Mouse (Mus musculus): ENCODE results near the gene Amacr. TPM values are rescaled to one million over a fixed set of nuclear protein-coding genes. Genes with fewer than 3 reads are reported as not detected.
"Not testable (repeated sequence)": the region's sequence is repeated elsewhere in the genome, so short reads cannot be mapped to it uniquely, and the experiment has no call there.

Gene Amacr
- total RNA-seq, 2 experiments from 2014 or later, result 14.4 to 20.0 TPM

DNA sequence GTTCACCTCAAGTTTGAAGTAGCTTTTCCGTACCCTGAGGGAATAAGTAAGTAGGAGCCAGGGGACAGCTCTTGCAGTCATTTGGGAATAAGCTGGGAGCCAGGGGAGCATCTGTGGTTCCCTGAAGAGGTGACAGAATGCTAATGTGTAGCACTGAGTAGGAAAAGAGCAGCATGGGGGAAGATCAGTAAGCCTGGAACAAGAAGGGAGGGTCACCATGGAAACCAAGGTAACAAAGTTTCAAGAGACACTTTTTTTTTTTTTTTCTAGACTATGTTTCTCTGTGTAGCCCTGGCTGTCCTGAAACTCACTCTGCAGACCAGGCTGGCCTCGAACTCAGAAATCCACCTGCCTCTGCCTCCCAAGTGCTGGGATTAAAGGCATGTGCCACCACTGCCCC, 4.9 kb downstream of the Amacr start:
- not testable (repeated sequence) for DNase-seq

DNA sequence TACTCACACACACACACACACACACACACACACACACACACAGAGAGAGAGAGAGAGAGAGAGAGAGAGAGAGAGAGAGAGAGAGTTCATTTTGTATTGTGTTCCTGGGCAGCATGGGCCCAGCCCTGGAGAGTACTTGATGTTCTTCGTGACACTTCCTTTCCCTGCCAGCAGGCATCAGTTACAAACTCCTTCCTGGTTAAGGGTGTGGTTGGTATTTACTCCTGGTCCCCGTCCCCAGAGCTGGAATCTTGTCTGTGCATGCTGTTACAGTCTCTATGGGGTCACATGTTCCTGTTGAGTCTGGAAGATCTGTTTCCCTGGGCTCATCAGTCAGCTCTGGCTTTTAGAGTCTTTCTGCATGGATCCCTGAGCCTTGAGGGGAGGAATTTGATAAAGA, 8.9 kb downstream of the Amacr start:
- no peak for DNase-seq

DNA sequence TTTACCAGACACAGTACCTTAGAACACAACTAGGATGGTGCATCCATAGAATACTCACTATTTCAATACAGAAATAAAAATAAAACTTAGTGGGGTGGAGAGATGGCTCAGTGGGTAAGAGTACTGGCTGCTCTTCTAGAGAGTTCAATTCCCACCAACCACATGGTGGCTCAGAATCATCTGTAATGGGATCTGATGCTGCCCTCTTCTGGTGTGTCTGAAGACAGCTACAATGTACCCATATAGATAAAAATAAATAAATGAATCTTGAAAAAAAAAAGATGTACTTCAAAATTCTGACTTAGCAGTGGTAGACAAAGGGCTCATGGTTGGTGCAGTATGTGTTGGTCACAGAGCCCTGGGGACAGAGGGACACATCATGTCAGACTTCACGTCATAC, 10.0 kb downstream of the Amacr start:
- no peak for DNase-seq

DNA sequence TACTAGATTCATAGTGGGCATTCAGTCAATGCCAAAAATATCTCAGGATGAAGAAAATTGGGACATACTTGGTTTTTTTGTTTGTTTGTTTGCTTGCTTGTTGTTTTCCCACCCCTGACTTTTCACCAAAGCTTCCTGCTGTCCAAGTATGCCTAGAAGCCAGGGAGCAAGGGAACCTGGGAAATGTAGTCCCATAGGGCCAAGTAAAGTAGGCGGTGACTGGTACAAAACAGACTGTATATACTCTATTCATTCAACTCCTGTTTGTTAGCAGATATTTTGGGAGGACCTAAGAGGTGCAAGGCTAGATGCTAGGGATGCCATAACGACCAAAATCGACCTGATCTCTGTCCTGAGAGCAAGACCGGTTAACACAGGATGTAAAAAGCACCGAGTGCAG, 18.3 kb downstream of the Amacr start:
- DNase-seq, result no peak

DNA sequence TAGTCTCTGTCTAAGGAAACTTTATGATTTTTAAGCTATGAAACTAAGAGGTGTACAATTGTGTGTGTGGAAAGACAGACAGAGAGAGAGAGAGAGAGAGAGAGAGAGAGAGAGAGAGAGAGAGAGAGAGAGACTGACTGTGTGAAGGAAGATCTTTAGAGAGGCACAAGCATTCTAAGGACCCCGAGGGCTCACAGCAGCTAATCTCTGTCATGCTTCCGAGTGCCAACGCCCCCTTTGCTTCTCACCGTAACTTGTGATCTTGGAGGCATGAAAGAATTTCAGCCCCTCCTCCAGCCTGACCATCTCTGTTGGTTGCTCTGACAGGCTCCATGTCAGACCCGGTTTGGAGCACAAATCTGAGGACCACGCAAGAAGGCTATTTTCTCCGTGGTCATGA, 18.9 kb downstream of the Amacr start, which contains the start of gene Slc45a2:
Gene Slc45a2, plus strand, starts transcription at position 301 of the 400 bp plus-strand sequence.
- DNase-seq, result no peak

DNA sequence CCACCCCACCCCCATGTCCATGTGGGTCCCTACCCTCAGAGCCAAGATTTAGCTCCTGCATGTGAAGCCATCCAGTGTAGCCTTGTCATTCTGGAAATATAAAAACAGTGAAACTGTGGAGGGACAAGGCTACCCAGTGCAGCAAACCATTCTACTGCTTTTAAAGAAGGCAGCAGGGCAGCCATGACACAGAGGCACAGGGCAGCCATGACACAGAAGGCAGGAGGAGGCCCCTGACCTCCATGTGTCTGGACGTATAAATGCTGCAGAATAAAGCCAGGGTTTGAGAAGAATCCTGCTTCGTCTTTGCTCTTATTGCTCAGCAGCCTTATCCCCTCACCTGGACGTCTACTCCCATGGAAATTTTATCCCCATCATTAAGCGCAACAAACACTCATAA, 22.2 kb downstream of the Amacr start:
- DNase-seq, result no peak

DNA sequence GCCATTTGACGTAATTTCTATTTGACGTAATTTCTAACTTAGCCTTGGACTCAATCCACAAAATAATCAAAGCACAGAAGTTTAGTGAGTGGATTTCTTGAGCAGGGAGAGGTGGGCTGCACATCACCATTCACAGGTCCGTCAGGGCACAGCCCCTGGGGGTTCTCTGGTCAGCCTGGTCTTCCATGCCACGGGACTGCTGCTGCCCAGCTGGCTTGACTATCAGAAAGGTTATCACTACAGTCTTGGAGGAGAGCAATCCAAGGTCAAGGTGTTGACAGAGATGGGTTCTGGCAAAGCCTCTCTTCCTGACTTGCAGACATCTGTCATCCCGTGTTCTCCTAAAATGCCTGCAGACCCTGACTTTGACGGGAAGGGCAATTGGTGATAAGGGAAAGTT, 23.1 kb downstream of the Amacr start:
- no peak for DNase-seq

DNA sequence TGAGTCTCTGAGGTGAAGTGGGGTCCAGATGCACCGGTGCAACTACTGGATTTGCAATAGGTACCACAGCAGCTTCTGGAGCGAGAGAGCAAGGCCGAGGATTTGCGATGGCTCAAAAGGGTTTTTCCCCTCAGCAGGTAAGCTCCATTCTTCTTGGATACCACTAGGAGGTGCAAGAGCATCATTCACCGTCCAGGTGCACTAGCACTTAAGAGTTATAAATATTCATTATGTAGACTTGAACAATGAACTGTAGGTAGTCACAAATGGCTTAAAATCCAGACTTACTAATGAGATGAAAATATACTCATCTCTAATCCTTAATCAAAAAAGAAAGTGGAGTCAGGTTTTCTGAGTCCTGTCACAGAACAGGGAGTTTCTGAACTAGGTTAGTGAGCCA, 27.2 kb downstream of the Amacr start:
- no peak for DNase-seq

DNA sequence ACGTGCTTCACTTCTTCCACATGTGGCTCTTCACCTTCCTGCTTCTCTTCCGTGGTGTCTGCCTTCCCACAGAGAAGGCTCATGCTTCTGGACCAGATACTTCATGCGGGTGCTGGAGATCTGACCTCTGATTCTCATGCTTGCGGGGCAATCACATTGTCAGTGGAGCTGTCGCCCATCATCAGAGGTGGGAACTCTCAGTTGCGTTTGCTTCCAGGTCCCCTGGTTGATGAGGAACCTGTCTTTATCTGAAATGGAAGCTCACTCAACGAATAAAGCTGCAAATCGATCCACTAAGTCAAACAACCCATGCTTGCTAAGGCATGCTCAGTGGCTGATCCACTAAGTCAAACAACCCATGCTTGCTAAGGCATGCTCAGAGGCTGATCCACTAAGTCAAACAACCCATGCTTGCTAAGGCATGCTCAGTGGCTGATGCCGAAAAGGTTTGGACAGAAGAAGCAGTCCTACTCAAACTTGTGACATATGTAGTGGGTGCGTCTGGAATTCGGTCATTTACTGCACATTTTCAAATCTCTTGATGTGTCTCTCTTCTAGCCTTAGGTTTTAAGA, 29.5 kb downstream of the Amacr start:
- no peak for DNase-seq

DNA sequence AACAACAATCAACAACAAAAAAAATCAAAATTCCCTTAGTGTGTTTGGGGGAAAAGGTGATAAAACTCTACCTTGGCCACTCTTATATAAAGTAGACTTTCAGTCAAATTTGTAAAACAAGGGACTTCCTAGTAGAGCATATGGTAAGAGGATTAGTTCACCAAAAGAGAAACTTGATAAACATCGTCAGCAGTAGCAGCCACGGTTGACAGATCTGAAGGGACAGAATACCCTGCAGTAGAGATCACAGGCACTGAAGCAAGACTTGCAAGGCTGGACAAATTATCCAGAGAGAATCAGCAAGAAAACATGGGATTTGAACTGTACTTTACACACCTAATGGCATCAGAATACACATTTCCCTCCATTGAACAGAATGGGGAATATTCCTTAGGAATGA, 33.4 kb downstream of the Amacr start:
- no peak for DNase-seq

DNA sequence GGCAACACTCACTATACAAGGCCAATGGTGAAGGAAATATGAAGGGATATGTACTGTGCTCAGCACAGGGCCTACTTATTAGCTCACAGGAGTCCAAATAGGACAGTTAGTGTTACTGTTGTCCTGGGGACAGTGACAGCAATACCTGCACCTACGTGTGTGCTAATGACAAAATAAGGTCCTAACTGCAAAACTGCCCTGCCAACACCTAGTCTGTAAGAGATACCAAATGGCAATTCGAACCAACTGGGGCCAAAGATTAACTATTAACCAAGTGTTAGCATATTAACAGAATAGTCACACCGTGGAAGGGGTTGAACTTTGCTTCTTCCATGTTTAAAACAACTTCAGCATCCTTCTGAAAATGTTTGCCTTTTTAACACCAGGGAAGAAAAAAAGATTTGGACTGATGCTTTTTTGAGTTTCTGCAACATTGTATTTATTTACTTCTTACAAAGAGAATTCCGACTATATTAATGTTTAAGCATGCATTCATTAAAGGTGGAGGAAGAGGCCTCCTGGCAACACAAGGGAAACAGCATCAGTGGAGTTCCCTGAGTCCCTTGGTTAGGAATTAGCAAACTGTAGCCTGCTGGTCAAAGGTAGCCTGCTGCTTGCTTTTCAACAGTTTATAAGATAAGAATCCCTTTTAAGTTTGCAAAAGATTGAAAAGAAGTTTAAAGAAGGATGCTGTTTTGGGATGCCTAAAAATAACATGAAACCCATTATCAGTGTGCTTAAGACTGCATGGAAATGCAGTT, 45.4 kb downstream of the Amacr start:
- no peak for DNase-seq

DNA sequence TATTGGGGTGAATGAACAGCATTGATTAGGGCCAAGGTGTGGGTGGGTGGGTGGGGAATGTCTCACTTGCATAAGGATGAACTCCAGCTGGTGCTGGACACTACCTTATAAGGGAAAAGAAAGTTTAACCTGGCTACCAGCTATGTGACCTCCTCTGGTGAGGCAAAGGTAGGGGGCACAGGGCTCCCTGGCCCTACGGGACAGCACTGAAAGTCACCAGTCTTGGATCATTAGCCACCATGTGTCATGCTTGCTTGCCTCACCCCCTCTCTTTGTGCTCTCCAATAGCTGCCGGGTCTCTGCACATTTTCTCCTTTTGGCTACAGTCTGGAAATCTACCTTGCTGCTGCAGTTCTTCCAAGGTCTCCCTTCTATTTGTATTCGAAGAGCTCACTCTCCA, 48.6 kb downstream of the Amacr start:
- DNase-seq, result no peak

DNA sequence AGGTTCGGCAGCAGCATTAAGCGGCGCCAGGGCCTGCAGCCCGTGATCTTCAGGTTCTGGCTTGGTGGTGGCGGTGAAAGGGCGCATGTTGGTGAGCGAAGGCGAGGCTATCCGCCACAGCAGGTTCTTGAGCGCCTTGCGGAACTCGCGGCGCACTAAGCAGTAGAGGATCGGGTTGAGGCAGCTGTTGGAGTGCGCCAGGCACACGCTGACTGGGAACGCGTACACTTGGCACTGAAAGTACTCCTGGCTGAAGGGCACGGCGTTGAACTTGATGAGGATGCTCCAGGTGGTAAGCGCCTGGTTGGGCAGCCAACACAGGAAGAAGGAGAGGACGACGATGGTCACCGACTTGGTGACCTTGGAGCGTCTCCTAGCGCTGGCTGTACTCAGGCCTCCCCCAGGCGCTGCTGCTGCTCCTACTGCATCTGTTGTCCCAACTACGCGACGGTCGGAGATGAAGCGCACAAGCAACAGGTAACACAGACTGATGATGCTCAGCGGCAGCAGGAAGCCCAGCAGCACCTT, 54.5 kb downstream of the Amacr start:
- no peak for DNase-seq

DNA sequence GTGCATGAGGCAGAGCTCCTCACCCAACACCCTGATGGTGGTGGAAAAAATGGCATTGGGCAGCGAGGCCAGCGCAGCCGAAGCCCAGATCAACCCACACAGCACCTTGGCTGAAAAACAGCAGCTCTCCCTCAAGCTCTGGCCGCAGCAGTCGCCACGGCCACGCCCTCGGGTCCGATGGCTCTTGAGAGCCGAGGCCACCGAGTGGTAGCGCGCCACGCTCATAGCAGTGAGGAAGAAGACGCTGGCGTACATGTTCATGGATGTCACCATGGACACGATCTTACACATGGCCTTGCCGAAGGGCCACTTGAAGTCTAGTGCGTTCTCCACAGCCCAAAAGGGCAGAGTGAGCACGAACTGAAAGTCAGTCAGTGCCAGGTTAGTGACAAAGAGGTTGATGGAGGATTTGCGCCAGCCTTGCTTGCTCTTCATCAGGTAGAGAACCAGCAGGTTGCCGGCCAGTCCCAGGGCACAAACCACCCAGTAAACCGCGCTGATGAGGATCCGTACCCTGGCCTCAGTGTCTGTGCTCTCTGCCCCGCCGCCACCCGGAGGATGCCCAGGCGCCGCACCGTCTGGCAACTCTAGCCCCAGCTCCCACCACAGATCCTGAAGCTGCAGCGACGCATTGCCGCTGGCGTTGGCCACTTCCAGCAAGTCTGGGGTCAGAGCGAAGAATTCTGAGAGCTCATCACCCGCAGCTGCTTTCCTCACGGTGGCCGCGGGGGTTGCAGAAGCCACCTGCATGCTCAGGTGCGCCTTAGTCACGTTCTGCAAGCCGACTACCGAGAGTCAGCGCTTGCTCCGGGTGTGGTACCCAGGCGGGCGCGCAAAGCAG, 55.2 kb downstream of the Amacr start:
- DNase-seq, result no peak

DNA sequence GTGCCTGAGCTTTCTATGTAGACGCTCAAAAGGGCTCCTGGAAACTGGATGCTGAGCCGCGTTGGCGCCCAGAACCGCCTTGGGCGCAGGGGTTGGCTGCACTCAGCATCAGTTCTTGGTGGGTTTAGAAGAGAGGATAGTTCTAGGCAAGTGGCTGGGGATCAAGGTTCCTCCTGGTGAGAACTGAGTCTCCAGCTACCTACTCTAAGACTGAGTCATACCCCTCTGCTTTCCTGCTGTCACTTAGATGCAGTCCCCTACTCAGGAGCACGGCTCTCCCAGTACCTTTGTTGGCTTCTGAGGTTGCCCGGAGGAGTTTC, 55.8 kb downstream of the Amacr start:
- no peak for DNase-seq

DNA sequence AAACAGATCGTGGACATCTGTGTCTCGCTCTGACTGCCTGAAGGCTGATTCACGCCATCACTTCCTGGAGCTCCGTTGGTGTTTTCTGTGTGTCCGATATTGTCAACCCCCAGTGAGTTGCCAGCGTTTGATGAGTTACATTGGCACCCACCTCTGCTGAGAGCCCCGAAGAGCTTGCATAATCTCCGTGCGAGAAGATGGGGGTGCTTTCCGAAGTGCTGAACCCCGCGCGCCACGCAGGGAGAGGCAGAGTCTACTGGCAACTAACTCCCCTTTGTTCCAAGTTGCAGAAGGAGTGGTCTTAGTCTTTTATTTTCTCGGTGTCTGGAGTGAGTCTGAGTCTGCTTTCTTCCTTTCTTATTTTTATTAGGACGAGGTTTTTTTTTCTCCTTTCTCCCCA, 56.2 kb downstream of the Amacr start, which contains the start of gene Rxfp3:
Gene Rxfp3, minus strand, starts transcription at position 281 of the 400 bp plus-strand sequence.
- DNase-seq, result no peak

DNA sequence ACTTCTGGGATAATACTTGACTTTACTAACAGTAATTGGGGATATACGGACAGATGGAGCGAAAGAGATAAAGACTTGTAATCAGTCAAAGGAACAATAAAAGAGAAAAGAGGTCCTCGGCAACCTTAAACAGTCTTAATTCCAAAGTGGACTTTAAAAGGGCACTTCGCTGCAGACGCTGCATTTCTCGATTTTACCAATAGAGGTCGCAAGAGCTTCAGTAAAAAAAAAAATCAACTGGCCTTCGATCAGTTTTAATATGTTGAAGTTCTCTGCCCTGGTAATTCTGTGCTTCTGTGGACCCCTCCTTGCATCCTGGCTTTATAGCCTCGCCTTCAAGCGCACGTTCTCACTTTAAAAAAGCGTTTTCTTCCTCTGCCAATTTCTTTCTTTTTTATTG, 56.9 kb downstream of the Amacr start:
- peak; percentile 7 to 26 for DNase-seq

DNA sequence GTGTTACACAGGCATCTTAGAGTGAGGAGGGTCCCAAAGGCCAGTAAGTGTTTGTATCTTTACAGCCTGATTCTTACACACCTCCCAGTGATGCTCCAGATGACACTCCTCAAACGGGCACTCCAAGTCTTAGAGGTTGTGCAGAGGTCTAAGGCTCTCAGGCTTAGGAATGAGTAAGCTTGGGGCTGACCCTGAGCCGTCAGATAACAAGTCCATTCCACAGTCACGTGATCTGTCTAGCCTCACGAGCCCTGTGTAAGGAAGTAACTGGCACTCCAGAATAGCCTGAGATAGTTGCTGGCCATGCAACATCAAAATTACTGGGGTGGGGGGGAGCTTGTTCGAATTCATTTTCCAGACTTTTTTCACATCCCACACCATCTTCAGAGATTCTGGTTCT, 58.5 kb downstream of the Amacr start:
- DNase-seq, result peak in 1 of 2 experiments; percentile 6

DNA sequence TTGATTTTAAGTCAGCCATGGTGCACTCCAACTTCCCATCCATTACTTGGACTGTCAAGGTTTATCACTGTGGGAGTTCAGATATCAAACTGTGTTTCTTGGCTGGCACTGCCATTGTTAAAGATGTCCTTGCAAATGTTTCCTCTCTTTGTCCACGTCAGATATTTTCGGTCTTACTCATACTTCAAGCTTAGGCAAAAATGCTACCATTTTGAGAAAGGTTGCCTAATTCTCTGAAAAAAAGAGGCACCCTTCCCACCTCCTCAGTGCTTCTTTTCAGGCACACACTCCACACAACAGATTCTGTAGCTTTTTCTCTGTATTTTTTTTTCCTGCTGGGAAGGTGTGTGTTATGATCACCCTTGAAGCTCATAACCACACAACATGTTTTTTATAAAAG, 59.7 kb downstream of the Amacr start:
- no peak for DNase-seq

DNA sequence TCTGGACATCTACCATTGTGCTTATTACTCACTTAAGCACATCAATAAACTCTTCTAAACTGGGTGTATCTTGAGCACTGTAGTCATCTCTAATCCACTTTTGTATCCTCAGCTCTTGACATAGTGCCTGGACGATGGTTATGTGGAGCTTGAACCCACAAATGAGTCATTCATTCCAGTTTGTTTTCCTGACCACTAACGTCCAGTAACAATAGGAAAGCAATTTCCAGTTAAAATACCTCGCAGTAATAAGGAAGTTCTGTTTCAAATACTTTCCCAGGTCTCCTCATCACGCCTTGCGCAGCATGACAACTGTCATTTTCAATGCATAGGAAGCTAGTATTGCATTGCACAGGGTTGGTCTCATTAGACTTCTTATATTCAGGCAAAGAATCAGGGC, 61.3 kb downstream of the Amacr start:
- no peak for DNase-seq

Data from adrenal gland, postnatal 36 days (tissue).